10 mouse cellular contexts compared by ENCODE assay signal in the genomic region with DNA sequence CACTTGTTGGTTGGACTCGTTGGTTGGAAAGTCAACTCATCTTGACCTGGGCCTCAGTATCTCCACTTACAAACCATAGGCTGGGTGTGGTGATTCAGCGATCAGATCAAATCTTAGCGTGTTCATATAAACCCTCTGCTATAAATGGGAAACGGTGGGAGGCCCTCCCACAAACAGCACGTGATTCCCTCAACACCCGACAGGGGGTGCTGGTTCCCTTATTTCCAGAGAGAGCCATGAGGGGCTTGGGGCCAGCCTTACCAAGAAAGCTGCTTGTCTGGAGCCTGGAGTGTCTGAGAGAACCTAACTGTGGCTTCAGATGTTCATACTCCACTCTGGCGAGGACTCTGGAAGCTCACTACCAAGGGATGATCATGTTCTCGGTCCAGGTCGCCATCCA.
DNase-seq lines count a peak whose midpoint lies in the region; ATAC-seq and TF ChIP-seq lines count a peak whose summit lies in the region.
"Had no signal": no experiment of that assay in that cellular context is flagged by ENCODE, and none has a peak within 500 bp of the region (broad histone marks: within the 10 kb centered on the region; RNA-seq: fewer than 3 reads in every experiment).

No protein-coding gene starts in this region.

- intact Hi-C loops in heart, adult 2 months (cut with DNase I), result no loop called here
- intact Hi-C loops in heart, postnatal 36 days (cut with DNase I), result no loop called here
- intact Hi-C loops in left cerebral cortex, adult 2 months (cut with DNase I), result loop anchor here (10.0 kb wide), 1 partner anchor 266 kb away; no protein-coding TSS in a partner anchor
- intact Hi-C loops in left cerebral cortex, postnatal 36 days (cut with DNase I), result loop anchor here (5.0 kb wide), 2 partner anchors 107 to 263 kb away; partner anchors contain the start of gene Igsf21

- H3K27me3 ChIP-seq in heart, adult 2 months (ENCODE audit: control insufficient read depth, insufficient read depth, low read length), result no peaks in the 10 kb centered on the region
- H3K27me3 ChIP-seq in stomach, postnatal 0 days (ENCODE audit: control insufficient read depth, insufficient read depth, low read length), result no peaks in the 10 kb centered on the region

- H3K27ac ChIP-seq in heart, adult 2 months, result no peak overlapping the region
- H3K27ac ChIP-seq in left cerebral cortex, adult 2 months, result no peak overlapping the region
- no peak overlapping the region for H3K27ac ChIP-seq in stomach, postnatal 0 days (replicated peaks)
- H3K27ac ChIP-seq: embryonic facial prominence, embryonic 13.5 days; limb, embryonic 15.5 days had no signal

- no peaks in the 10 kb centered on the region for H3K4me1 ChIP-seq in heart, adult 2 months (ENCODE audit: control insufficient read depth, insufficient read depth, low read length)
- H3K4me1 ChIP-seq in stomach, postnatal 0 days (replicated peaks; ENCODE audit: control insufficient read depth, insufficient read depth), result no peaks in the 10 kb centered on the region
- H3K4me1 ChIP-seq: limb, embryonic 15.5 days had no signal

- H3K4me3 ChIP-seq in heart, adult 2 months, result no peak overlapping the region
- no peak overlapping the region for H3K4me3 ChIP-seq in left cerebral cortex, adult 2 months
- no peak overlapping the region for H3K4me3 ChIP-seq in stomach, postnatal 0 days (ENCODE audit: low read depth, low read length)
- H3K4me3 ChIP-seq: embryonic facial prominence, embryonic 13.5 days; limb, embryonic 15.5 days had no signal

- no peak for ATAC-seq in stomach, postnatal 0 days (ENCODE audit: low FRiP score, low TSS enrichment)
- ATAC-seq: activated CD4-positive, CD25-positive, alpha-beta regulatory T cell, adult 4 months had no signal

- DNase-seq in heart, adult 2 months, result no peak
- no peak for DNase-seq in heart, postnatal 36 days
- no peak for DNase-seq in left cerebral cortex, adult 2 months (ENCODE audit: extremely low spot score in 1 of 2, low spot score in 2 of 2)
- no peak for DNase-seq in left cerebral cortex, postnatal 36 days (ENCODE audit: low spot score in 2 of 2)
- DNase-seq in testis, postnatal 10 days (ENCODE audit: low spot score), result peak; percentile 55
- DNase-seq in testis, postnatal 14 days (ENCODE audit: low spot score), result no peak
- DNase-seq in stomach, postnatal 0 days (ENCODE audit: low spot score), result no peak

- 0 out of 2 replicates have a peak, but pooled peaks have one; percentile 18 for TF ChIP-seq CTCF in heart, adult 2 months (IDR thresholded peaks at IDR 0.05)
- TF ChIP-seq CTCF in left cerebral cortex, adult 2 months (IDR thresholded peaks at IDR 0.05), result peak; percentile 58
- peak; percentile 34 for TF ChIP-seq CTCF in stomach, postnatal 0 days (IDR thresholded peaks at IDR 0.05; ENCODE audit: low read depth)

- H3K36me3 ChIP-seq in heart, adult 2 months (ENCODE audit: control insufficient read depth, insufficient read depth, low read length), result no peaks in the 10 kb centered on the region
- no peaks in the 10 kb centered on the region for H3K36me3 ChIP-seq in stomach, postnatal 0 days (ENCODE audit: control insufficient read depth, insufficient read depth, low read length)
- H3K36me3 ChIP-seq: embryonic facial prominence, embryonic 13.5 days; limb, embryonic 15.5 days had no signal

- no peaks in the 10 kb centered on the region for H3K9me3 ChIP-seq in stomach, postnatal 0 days (ENCODE audit: control insufficient read depth, low read length)
- H3K9me3 ChIP-seq: limb, embryonic 15.5 days had no signal

- TF ChIP-seq EP300 in heart, adult 2 months (IDR thresholded peaks at IDR 0.05; ENCODE audit: insufficient read depth, low read depth, low read length), result no peak
- no peak for TF ChIP-seq EP300 in stomach, postnatal 0 days (optimal IDR thresholded peaks at IDR 0.05)

- TF ChIP-seq POLR2A in heart, adult 2 months (IDR thresholded peaks at IDR 0.05; ENCODE audit: insufficient read depth, low read depth, low read length), result no peak

- no peaks in the 10 kb centered on the region for H3K79me2 ChIP-seq in heart, adult 2 months (replicated peaks; ENCODE audit: control insufficient read depth, insufficient read depth, low read length)

- no peak overlapping the region for H3K4me2 ChIP-seq in stomach, postnatal 0 days (replicated peaks; ENCODE audit: low read depth)
- H3K4me2 ChIP-seq: embryonic facial prominence, embryonic 13.5 days; limb, embryonic 15.5 days had no signal

- H3K9ac ChIP-seq in heart, adult 2 months (ENCODE audit: low read depth, low read length), result no peak overlapping the region
- H3K9ac ChIP-seq in stomach, postnatal 0 days (ENCODE audit: low read length), result no peak overlapping the region
- H3K9ac ChIP-seq: embryonic facial prominence, embryonic 13.5 days; limb, embryonic 15.5 days had no signal

- WGBS in heart, adult 2 months, result 67% methylated on average over 9 of the region's 9 CpGs
- 67% methylated on average over 9 of the region's 9 CpGs for WGBS in stomach, postnatal 0 days

Comparison
In these comparisons a context has a peak if more than half of its experiments do, and no peak if none do; other contexts are left out.
1. intact Hi-C loops: an anchor here in left cerebral cortex, adult 2 months (10.0 kb wide) and left cerebral cortex, postnatal 36 days (5.0 kb wide); none called in heart, adult 2 months and heart, postnatal 36 days.